Mouse (Mus musculus): Measurements from ENCODE around the gene Ranbp1.

- TF ChIP-seq CTCF (IDR thresholded peaks at IDR 0.05; ENCODE audit: low read depth, low read length) (no peak), POLR2A (IDR thresholded peaks at IDR 0.05; ENCODE audit: borderline replicate concordance, low read depth, low read length) (no peak)
These were observed 26.3 kb downstream of the Ranbp1 start for GRCm38 (mm10) chr16:18222188-18222587.
